Mouse (Mus musculus): ENCODE measurements at regions not wholly inside any gene's neighbourhood (a gene's known extent, or its start where the extent isn't known, plus 50 kb on each side); places are given as distances from the start of the nearest gene placed in this dataset.

GRCm38 (mm10) chr9:61528286-61528865, 156.2 kb downstream of the Tle3 start:
- TF ChIP-seq POLR2A (IDR thresholded peaks at IDR 0.05; ENCODE audit: borderline replicate concordance, control insufficient read depth, low read depth, low read length) (no peak), CTCF (IDR thresholded peaks at IDR 0.05; ENCODE audit: control insufficient read depth, insufficient read depth, low read length) (no peak)
